Mouse (Mus musculus) induced T-regulatory cell, adult 2 months (primary cell): ENCODE data around the gene Ubac2.

Source experiments
- DNase-seq: peaks from one replicate; pipeline ENCODE4 v3.0.0-alpha.2; 2012; ENCODE audit warnings: low read depth

The Ubac2 gene

DNA sequence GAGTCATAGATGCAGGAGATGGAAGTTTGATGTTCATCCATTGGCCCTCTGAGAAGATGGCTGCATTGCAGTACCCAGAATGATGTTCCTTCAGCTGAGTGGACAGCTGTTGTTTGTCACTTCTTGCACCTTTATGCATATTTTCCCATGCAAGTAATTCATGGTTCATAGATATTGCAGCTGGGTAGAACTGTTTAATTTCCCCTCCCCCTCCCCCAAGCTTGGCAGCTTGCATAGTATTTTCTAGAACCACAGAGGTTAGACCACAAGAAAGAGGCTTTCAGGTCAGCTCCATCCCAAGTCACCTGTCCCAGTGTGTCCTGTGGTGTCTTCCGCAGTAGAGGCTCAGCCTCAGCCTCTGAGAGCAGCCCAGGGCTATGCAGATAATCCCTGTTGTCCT, 92.0 kb downstream of the Ubac2 start:
- DNase-seq, result peak; percentile 54

DNA sequence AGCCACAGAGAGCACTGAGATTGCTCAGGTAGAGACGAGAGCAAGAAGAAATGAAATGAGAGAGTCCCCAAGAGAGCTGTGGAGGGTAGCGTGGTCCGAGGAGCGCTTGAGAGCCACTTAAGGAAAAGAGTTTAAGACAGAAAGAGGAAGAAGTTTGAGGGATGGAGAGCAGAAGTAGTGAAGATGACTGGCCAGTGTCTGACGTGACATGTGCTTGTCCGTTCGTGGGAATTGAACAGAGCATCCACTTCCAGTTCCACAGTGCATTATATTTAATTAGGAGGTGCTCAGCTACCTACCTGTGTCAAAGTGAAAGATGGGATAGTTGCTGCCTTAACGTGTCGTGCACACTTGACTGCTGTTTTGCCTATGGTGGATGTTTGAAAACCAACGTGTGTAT, 94.7 kb downstream of the Ubac2 start:
- no peak for DNase-seq

DNA sequence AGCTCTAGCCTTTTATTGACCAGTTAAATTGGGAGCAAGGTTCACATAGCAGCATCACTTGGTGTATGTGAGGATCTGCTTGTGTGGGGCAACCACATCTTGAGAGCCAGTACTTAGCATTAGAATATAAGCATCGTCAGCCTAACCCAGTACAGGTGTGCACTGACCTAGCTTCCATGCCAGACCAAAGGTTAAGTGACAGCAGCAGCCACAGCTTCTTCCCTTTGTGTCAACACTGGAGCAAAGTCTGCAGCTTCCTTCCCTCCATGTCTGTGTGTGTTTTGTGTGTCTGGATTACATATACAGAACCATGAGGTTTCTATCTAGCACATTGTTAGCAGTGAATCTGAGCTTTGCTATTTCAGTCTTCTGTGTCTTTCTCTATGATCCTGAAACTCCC, 103.1 kb downstream of the Ubac2 start:
- no peak for DNase-seq

DNA sequence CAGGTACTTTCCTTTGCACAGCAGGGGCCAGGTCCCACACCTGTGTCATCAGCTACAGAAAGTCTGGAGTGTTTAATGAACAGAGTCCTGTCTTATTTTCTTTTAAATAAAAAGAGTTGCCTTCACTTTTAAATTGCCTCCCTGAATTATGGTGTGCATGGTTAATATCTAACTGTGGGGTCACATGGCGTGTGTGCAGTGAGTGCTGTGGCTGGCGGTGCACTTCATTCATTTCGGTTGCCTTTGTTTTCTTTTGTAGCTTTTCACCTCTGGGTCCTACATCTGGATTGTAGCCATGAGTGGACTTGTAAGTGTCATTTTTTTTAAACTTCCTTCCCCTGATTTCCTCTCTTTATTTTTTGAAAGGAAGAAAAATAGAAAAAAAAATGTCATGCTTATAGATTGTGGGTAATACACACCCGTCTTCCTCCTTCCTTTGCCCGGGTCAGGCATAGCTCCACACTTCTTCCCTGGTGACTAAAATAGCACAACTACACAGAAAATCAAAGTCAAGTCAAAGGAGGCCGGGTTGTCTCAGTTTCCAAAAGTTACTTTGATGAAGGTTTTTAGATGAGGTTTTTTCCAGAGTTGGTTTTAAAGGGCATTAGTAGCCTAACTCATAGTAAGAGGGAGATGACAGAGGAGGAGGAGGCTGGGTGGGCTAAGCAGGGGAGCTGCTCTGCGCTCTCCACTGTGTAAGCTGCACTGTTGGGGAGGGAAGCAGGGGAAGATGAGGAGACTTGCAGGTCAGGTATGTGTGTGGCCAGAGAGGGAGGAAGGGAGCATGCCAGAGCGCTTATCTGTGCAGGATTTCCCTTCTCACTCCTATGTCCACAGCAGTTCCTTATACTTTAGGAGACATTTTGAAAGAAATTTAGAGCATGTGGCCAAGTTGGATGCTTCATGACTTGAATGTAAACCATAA, 104.9 kb downstream of the Ubac2 start:
- no peak for DNase-seq

DNA sequence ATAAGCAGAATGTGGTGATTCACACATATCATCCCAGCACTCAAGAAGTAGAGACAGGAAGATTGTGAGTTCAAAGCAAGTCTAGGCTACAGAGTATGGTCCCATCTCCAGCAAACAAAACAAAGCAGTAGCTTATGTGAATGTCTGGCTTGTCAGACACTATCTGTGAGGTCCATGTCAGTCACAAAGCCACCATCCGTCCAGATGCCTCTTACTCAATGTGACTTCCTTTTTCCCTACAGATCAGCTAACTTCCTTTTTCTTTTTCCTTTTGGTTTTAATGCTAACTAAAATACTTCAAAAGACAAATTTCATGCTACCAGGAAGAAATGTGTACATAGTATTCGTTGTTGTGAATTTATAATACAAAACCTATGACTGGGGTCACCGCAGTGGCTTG, 107.1 kb downstream of the Ubac2 start:
- no peak for DNase-seq

DNA sequence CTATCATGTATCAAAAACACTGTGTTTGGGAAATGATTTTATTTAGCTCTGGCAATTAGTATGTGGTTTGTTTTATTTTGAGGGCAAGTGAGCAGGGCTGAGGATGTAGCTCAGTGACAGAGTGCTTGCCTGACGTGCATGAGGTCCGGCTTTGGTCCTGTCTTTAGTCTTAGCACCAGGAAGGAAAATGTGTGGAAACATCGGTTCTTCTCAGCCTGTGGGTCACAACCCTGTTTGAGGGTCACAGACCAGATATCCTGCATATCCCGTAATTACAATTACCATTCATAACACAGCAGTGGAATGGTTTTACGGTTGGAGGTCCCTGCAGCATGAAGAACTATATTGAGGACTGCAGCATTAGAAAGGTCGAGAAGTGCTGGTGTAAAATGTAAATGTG, 107.6 kb downstream of the Ubac2 start:
- DNase-seq, result no peak

DNA sequence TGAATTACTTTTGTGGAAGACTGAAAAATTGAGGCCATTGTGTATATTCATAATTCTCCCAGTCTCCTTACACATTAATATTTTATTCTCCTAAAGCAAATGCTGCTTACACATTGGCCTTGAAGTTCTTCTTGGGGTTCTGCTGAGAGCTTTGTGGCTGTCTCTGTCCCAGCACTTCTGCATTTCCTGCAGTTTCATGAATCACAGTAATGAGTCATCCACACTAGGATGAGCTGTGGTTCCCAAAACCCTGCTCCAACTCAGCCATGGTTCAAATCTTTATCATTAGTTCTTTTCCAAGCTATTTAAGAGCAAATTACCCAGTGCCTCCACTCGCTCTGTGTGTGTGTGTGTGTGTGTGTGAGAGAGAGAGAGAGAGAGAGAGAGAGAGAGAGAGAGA, 108.9 kb downstream of the Ubac2 start:
- DNase-seq, result no peak

DNA sequence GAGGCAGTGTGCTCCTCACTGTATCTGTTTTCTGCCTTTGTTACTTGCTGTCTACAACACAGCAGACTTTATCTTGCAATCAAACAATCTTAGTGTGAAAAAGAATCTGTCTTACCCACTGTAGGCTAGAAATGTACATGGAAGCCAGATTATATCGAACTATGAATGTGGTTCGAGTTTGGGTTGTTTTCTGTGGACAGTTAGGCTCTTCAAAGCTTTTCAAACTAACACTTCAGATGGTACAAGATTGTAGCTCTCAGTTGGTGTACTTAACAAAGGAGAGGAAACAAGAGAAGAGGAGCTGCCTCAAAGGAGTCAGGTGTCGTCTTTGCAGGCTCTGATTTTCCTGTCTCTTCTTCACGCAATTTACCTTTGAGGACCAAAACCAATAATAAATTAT, 109.3 kb downstream of the Ubac2 start:
- DNase-seq, result peak; percentile 65

DNA sequence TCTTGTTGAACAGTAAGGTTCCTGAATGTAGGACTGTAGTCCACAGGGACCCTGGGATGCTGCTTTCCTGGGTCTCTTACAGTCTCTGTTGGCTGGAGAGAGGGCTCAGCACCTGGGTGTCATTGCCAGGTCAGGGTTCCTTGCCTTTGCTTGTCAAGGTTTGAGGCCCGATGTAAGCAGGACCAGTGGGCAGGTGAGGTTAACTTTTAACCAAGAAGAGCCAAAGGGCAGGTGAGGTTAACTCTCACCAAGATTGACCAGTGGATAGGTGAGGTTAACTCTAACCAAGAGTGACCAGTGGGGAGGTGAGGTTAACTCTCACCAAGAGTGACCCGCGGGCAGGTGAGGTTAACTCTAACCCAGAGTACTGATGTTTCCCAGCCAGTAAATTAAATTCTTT, 110.9 kb downstream of the Ubac2 start:
- no peak for DNase-seq

DNA sequence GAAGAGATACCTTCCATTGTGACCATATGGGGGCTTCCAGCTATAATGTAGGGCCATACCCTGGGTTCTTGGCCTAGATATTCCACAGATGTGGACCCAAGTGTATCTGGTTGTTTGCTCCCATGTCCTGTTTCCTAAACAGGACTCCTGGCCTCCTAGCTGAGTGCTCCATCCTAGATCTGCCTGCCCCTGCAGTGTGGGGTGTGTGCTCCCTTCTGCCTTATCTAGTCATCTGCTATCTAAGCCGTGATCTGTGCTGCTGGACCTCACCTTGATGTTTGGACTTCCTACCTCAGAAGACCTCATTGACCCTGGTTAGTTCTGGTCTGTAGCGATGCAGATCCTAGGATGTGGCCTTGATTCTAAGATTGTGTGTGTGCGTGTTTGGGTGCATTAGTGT, 111.4 kb downstream of the Ubac2 start:
- no peak for DNase-seq

DNA sequence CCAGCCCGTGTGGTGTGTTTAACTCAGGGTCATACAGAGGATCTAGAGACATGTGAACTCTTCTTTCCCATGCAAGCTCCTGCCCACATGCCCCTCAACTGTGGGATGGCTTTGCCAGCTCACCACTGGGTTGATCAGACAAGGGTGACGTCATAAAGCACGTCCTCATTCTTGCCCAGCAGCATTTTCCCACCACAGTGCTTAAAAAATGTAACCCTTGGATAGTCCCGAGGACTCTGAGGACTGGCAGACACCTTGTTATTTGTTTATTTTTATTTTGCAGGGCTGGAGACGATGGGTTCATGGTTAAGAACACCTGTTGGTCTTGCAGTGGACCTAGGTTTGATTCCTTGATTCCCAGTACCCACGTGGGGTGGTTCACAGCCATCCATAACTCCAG, 112.5 kb downstream of the Ubac2 start:
- no peak for DNase-seq

DNA sequence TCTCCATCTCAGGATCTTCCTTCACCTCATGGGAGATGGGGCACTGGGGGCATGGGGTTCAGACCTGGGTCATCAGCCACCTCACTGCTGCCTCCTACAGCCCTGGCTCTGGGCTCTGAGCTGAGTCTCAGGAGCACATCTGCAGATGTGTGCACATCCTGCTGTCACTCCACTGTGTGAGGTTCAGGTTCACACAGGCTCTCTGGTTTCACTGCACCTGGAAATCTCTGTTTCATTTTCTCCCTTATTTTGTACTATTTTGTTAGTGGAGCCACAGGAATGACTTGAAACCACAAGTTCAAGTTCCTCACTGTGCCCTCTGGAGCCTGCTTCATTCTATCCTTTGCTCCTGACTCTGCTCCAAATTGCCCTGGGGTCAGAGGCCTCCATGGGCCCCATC, 113.5 kb downstream of the Ubac2 start:
- DNase-seq, result peak; percentile 69

DNA sequence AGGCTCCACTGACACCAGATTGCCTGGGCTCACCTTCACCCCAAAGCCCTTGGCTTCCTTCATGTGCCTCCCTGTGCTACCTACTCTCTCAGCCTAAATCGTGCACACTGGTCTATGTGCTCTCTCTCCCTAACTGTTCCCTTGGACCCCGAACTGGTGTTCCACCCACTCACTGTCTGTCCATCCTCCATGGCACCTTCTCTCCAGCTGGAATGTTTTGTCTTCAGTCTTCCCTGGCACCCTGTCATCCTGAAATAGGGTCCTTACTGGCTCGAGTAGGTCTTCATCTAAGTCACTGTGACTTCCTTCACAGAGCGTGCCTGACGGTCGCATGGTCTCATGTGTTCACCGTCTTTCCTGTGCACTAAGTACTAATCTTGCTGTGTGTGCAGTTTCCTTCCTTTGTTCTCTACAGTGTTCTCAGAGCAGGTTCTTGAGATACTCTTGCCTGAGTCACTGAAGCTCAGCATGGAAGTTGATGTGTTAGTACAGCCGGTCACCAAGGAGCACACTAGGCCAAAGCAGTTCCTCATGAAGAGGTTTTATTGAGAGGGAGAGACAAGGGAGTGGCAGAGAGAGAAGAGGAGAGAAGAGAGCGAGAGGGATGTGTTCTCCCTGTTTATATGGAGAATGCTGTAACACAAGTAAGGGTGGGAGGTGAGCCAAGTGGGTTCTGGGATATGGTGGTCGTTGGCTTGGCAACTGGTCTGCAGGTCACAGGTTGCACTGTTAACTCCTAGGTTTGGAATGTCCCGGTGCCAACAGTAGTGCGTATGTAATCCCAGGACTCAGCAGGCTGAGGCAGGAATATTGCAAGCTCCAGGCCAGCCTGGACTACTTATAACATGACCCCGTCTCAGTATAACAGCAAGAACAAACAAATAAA, 114.2 kb downstream of the Ubac2 start:
- DNase-seq, result peak; percentile 81

DNA sequence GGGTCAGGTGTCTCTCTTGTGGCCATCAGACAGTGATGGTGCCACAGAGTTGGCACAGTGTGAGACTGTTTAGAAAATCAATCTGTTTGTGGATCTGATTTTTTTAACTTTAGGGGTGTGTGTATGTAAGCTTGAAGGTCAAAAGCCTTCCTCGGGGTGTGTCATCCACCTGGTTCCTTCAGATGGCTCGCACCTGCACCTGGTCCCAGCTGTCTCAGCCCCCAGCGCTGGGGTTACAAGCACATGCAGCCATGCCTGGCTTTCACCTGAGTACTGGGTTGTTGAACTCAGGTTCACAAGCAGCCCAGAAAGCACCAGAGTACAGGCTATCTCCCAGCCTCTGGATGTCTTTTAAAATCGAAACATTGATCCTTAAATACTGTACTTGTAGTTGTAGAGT, 115.2 kb downstream of the Ubac2 start:
- DNase-seq, result no peak

DNA sequence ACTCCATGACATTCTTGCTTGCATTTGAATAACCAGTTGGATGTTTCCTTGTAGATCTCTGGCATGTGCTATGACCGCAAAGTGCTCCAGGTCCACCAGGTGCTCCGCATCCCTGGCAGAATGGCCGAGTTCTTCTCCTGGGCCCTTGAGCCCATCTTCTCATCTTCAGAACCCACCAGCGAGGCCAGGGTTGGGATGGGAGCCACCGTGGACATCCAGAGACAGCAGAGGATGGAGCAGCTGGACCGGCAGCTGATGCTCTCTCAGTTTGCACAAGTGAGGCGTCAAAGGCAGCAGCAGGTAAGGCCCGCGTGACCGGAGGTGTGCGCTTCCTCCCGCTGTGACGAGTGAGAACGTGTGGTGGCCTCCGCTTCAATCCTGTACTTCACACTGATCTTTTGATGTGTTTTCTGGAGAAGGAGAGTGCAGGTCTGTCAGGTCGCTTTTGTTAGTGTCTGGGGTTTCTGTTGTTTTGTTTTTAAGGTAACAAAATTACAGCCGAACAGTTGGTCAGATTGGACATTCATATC, 115.8 kb downstream of the Ubac2 start:
- DNase-seq, result peak; percentile 73

DNA sequence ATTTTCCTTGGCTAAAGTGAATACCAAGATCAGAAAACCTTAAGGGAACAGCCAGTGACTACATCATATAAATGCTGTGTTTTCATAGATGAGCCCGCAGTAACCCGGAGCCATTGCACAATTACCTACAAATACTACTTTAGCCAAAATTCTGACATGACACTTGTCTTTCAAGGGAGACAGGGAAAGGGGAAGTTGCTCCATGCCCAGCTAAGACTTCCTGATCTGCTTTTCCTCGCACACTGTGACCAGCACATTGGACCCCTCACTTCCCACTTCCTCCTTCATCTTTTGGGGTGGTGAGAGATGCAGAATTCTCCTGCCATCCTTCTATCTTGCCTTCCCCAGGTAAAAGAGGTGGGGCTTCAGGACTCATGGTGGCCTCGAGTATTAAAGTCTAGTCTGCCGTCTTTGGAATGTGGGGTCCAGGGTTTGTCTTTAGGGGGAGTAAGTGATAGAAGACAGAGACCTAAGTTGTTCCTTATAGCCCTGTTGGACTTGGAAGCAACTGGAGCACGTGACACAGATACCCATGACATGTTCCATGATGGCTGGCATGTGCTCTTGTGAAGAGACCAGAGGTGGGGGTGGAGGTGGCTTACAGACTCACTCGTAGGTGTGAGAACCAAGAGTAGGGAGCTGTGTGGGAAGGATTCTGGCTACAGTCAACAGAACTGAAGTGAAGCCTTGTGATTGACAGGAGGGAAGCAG, 116.6 kb downstream of the Ubac2 start:
- no peak for DNase-seq

DNA sequence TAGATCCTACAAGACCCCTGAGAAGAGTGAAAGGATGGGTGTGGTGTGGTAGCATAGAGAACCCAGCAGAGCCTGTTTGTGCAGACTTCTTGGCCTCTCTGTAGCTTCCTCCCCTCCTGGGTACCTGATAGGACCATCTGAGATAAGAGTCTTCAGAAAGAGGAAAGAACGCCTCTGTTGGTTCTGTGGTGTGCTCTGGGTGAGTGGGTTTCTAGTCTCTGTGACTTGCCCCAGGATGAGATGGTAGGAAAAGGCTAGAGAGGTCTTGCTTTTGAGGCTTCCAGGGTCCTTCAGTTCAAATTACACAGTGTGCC, 117.1 kb downstream of the Ubac2 start:
- DNase-seq, result no peak

DNA sequence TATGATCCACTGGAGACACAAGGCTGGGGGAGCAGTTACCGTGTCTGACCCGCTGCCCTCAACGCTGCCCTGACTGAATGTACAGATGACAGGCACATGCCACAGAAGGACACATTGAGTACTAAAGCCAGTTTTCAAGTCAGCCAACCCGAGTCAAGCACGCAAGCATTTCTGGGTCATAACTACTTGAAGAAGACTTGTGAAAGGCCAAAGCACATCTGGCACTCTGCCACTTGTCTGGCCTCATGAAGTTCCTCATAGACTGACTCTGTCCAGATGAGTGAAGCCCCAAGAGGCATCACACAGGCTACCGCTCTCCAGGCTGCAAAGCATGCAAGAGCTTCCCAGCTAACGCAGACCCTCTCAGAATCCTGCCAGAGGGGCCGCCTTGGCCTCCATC, 118.4 kb downstream of the Ubac2 start:
- DNase-seq, result no peak

DNA sequence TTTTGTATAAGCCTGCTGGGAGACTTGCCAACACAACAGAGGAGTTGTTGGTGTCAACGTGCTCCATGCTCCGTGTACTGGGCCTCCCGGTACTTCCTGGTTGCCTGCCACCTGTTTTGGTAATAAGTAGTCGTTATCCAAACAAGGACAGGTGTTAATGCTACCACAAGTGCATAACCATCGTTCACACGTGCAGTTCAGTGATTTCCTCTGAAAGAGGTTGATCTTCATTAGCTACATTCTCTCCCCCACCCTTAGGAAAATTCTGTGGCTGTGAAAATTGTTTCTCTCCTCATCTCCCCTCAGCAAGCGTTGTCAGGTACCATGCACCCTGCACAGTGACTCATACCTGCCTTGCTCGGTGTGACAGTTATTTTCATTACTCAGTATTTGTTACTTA, 121.0 kb downstream of the Ubac2 start:
- DNase-seq, result peak; percentile 74

DNA sequence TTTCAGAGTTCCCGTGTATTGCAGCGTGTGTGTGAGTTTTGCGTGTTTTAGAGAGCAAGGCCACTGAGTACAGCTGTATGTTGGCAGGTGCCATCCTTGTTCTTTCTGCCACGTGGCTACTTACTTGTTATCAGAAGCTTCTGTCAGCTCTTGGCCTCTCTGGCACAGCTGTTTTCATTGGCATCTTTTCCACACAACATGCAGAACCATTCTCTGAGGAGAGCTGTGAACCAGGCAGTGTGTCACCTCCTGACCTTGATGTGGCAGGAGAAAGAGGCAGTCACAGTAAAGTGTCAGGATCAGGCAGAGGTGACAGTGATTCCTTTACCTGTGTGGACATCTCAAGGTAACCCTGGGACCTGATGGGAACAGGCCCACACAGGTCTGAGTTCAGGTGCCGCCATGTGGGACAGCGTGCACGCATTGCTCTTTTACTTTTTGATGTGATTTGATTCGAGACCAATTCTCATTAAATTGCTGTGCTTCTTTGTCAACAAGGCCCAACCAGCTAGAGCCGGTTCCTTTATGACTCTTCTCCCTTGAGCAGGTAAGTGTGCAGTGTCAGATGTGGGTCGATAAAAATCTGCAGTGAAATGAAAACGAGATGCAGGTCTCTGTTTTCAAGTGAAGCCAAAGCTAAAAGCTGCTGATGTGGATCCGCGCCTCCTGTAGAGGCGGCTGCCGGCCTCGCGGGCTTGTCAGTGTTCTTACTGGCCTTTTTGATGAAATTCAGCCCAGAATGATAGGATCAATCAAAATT, 122.1 kb downstream of the Ubac2 start:
- DNase-seq, result peak; percentile 85

DNA sequence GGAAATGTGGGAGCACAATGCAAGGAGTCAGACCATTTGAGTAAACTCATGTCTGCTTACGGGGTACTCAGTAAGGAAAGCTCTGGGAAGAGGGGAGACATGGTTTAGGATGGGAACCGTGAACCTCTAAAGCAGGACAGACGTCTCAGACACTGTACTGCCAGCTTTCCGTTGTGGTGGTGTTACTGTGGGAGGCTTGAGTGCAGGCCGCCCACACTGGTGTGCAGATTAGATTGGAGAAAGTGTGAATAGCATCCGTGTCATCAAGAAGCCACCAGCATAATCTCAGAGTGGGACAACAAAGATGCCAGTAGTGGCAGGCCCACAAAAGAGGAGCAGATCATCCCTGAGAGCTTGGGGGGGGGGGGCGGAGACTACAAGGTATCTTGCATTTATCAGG, 123.8 kb downstream of the Ubac2 start:
- peak; percentile 69 for DNase-seq

DNA sequence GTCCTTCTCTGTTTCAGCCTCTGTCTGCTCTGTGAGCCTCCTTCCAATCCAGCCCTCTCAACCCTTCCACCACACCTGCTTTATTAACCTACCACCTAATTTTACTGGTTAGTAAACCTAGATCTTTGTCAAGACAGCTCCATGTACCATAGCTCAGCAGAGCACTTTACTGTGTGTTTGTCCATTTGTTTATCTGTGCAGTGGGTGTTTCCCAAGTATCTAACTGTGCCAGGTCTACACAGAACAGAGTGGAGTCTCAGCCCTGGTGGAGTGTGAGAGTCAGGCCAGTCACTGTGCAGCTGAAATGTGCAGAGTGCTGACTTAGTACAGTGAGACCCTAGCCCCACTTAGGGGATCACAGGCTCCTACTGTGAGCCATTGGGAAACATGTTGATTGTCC, 125.4 kb downstream of the Ubac2 start:
- no peak for DNase-seq
